Mouse (Mus musculus) embryonic facial prominence, embryonic 14.5 days (tissue): ENCODE data around the gene Gm12185. TPM values are rescaled to one million over a fixed set of nuclear protein-coding genes. Genes with fewer than 3 reads are reported as not detected.
A peak's percentile ranks its signal among the peaks of the same experiment; 100 is the strongest.
"Not testable (repeated sequence)": the region's sequence is repeated elsewhere in the genome, so short reads cannot be mapped to it uniquely, and the experiment has no call there.

ENCODE experiments used
- ATAC-seq: fragments of 200-750 bp; cut with Nextera tagmentation; 2 replicates; pipeline ENCODE4 v1.8.0; 2017; ENCODE audit warnings: low read depth, moderate number of reproducible peaks, moderate TSS enrichment
- DNase-seq: peaks from one replicate; pipeline ENCODE4 v3.0.0-alpha.2; 2015; ENCODE audit warnings: low spot score
- H3K27ac ChIP-seq: fragments of 300-500 bp; sonication (generic); replicated peaks from 2 replicates; pipeline ENCODE4 v1.5.1; 2014; ENCODE audit warnings: low read depth, mild to moderate bottlenecking, low read length, moderate library complexity
- H3K27me3 ChIP-seq: fragments of 300-500 bp; sonication (generic); replicated peaks from 2 replicates; pipeline ENCODE4 v1.6.1; 2014; ENCODE audit warnings: low read length; ENCODE audit not compliant: control insufficient read depth, insufficient read depth
- H3K36me3 ChIP-seq: fragments of 300-500 bp; sonication (generic); 2 replicates; pipeline ENCODE4 v1.6.1; 2014; ENCODE audit warnings: low read length, mixed read lengths; ENCODE audit not compliant: control insufficient read depth, insufficient read depth
- H3K4me1 ChIP-seq: fragments of 300-500 bp; sonication (generic); 2 replicates; pipeline ENCODE4 v1.6.1; 2014; ENCODE audit warnings: antibody characterized with exemption, low read length; ENCODE audit not compliant: control insufficient read depth, insufficient read depth
- H3K4me2 ChIP-seq: fragments of 300-500 bp; sonication (generic); 2 replicates; pipeline ENCODE4 v1.6.1; 2014; ENCODE audit warnings: low read depth, mild to moderate bottlenecking, low read length, moderate library complexity, mixed read lengths
- H3K4me3 ChIP-seq: fragments of 300-500 bp; sonication (generic); 2 replicates; pipeline ENCODE4 v1.5.1; 2014; ENCODE audit warnings: low read depth, mild to moderate bottlenecking, low read length
- H3K9ac ChIP-seq: fragments of 300-500 bp; sonication (generic); 2 replicates; pipeline ENCODE4 v1.6.1; 2014; ENCODE audit warnings: low read depth, mild to moderate bottlenecking, low read length, moderate library complexity, mixed read lengths
- H3K9me3 ChIP-seq: fragments of 300-500 bp; sonication (generic); 2 replicates; pipeline ENCODE4 v1.6.1; 2016; ENCODE audit warnings: low read length; ENCODE audit not compliant: control insufficient read depth
- WGBS: fragments of 180-500 bp; shearing (Covaris S2); extraction: QIAGEN DNeasy Blood & Tissue Kit; methylation state at CpG from one replicate; pipeline ENCODE4 v1.1.7; 2014; 5-methylcytosine and 5-hydroxymethylcytosine counted together
- polyA plus RNA-seq: library from polyadenylated mRNA; unstranded; fragments of >200 nt; fragmentation: Nextera tagmentation; extraction: Ambion mirVana; gene quantifications from 2 replicates; pipeline ENCODE4 v1.2.1, GENCODE M21; 2014

The Gm12185 gene
- polyA plus RNA-seq, 1 experiment from 2014 or later: not detected

- H3K9ac ChIP-seq, H3K27me3 ChIP-seq, H3K4me2 ChIP-seq, H3K4me3 ChIP-seq, DNase-seq, H3K36me3 ChIP-seq, H3K4me1 ChIP-seq, ATAC-seq, H3K9me3 ChIP-seq, H3K27ac ChIP-seq: not testable (repeated sequence)
- WGBS: 73% methylated on average over 6 of the region's 6 CpGs
Observed at GRCm38 (mm10) chr11:48900654-48901566, 91.1 kb downstream of the Gm12185 start.

- Histone ChIP-seq H3K27me3 (no peaks in the 10 kb centered on the region), H3K4me3 (no peak overlapping the region), H3K4me2 (no peak overlapping the region), H3K36me3 (no peaks in the 10 kb centered on the region), H3K27ac (no peak overlapping the region), H3K4me1 (no peaks in the 10 kb centered on the region), H3K9ac (no peak overlapping the region), H3K9me3 (no peaks in the 10 kb centered on the region)
- no peak for ATAC-seq
- WGBS: 58% methylated on average over 2 of the region's 2 CpGs
- DNase-seq: no peak
Observed at GRCm38 (mm10) chr11:48898812-48899431, 93.1 kb downstream of the Gm12185 start.

GRCm38 (mm10) chr11:48876680-48877079 lies 115.3 kb downstream of the Gm12185 start:
- H3K27me3 ChIP-seq: peaks cover 7% of the 10 kb centered on the region
- no peak overlapping the region for H3K4me3 ChIP-seq
- no peaks in the 10 kb centered on the region for H3K36me3 ChIP-seq
- WGBS: 84% methylated on average over 1 of the region's 1 CpGs
- 0 out of 2 replicates have a peak, but pooled peaks cover 3% of the 10 kb centered on the region for H3K4me1 ChIP-seq
- ATAC-seq (no peak), DNase-seq (no peak)
- H3K9ac ChIP-seq: no peak overlapping the region
- H3K4me2 ChIP-seq: no peak overlapping the region
- H3K9me3 ChIP-seq: no peaks in the 10 kb centered on the region
- no peak overlapping the region for H3K27ac ChIP-seq

DNA sequence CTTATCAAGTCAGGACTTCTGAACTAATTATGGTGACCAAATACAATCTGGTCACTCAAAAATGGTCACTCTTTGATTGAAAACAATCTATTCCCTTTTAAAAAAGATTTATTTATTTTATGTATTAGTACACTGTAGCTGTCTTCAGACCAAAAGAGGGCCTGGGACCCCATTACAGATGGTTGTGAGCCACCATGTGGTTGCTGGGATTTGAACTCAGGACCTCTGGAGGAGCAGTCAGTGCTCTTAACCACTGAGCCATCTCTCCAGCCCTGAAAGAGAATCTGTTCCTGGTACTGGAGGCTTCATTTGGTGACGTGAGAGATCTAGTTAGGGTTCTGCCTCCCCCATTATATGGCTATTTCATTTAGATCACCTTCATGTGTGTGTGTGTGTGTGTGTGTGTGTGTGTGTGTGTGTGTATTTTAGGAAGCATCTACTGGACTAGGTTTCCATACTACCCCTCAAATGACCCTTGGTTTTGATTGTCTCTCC lies 116.6 kb downstream of the Gm12185 start:
- WGBS: 80% methylated on average over 1 of the region's 1 CpGs
- H3K4me1 ChIP-seq, H3K36me3 ChIP-seq, ATAC-seq, H3K27me3 ChIP-seq, H3K27ac ChIP-seq, H3K9me3 ChIP-seq, H3K9ac ChIP-seq, DNase-seq, H3K4me2 ChIP-seq, H3K4me3 ChIP-seq: not testable (repeated sequence)

DNA sequence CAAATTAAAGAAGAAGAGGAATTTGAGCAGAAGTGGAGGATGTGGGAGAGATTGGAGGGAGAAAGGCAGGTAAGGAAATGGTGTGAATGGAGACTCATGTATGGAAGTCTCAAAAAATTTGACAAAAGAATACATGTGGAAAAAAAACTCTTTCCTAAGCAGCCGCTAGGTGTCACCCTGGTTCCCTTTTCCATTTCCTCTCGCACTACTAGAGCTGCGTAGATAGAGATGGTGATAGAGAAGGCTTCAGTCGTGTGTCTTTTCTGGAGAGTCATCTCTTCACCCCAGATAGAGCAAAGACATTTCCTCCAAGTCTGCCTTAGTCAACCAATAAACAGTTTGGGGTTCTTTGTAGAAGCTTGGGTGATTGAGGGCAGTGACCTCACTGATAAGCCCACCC lies 117.6 kb downstream of the Gm12185 start:
- DNase-seq (peak; percentile 53), ATAC-seq (peak; percentile 32; the same call in 1 of the 2 replicates)
- no peaks in the 10 kb centered on the region for H3K9me3 ChIP-seq
- H3K9ac ChIP-seq: no peak overlapping the region
- H3K36me3 ChIP-seq: no peaks in the 10 kb centered on the region
- H3K4me3 ChIP-seq: no peak overlapping the region
- no peak overlapping the region for H3K27ac ChIP-seq
- 0 out of 2 replicates have a peak, but pooled peaks cover 5% of the 10 kb centered on the region for H3K4me1 ChIP-seq
- H3K27me3 ChIP-seq: peaks cover 7% of the 10 kb centered on the region
- no peak overlapping the region for H3K4me2 ChIP-seq
- WGBS: 0% methylated on average over 4 of the region's 4 CpGs

- no peak overlapping the region for H3K9ac ChIP-seq
- 0 out of 2 replicates have a peak, but pooled peaks cover 5% of the 10 kb centered on the region for H3K4me1 ChIP-seq
- DNase-seq (no peak), ATAC-seq (no peak)
- no peak overlapping the region for H3K27ac ChIP-seq
- no peaks in the 10 kb centered on the region for H3K36me3 ChIP-seq
- no peaks in the 10 kb centered on the region for H3K9me3 ChIP-seq
- WGBS: 67% methylated on average over 10 of the region's 10 CpGs
- H3K27me3 ChIP-seq: peaks cover 7% of the 10 kb centered on the region
- no peak overlapping the region for H3K4me3 ChIP-seq
- H3K4me2 ChIP-seq: no peak overlapping the region
Observed at GRCm38 (mm10) chr11:48873591-48874290, 118.3 kb downstream of the Gm12185 start.

DNA sequence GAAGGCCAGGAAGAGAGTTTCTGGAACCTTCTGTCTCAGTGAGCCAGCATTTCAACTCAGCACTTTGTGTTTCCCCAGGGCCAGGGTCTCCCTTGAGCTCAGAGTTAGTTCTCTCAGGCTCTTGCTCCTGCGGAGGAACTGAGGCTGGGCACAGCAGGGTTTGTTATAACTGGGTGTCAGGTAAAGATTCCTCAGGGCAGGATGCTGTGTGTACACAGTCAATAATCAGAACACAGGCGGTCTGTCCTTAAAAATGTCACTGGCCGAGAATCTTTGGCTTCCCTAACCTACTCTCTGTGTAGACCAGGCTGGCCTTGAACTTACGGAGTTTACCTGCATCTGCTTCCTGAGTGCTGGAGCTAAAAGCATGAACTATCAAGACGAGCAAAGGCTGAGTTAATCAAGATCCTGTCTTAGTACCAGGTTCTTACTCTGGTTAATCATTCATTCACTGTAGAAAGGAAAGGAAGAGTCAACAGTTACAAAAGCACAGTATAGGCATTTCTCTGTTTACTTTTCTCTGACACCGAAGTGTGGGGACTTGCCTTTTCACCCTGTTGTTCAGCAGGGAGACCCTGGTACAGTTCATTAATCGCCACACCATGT lies 119.2 kb downstream of the Gm12185 start:
- 80% methylated on average over 7 of the region's 7 CpGs for WGBS
- Histone ChIP-seq H3K27ac (no peak overlapping the region), H3K4me2 (no peak overlapping the region), H3K9me3 (no peaks in the 10 kb centered on the region), H3K9ac (peak overlapping the region; percentile 57; the same call in 1 of the 2 replicates), H3K27me3 (peaks cover 7% of the 10 kb centered on the region), H3K36me3 (no peaks in the 10 kb centered on the region), H3K4me1 (0 out of 2 replicates have a peak, but pooled peaks cover 5% of the 10 kb centered on the region), H3K4me3 (no peak overlapping the region)
- DNase-seq (no peak), ATAC-seq (no peak)
